Mouse (Mus musculus) hindbrain, embryonic 11.5 days (tissue): Measurements from ENCODE around the gene Gnb2. TPM values are rescaled to one million over a fixed set of nuclear protein-coding genes. Genes with fewer than 3 reads are reported as not detected.

Source experiments
- ATAC-seq: fragments of 200-750 bp; cut with Nextera tagmentation; 2 replicates; pipeline ENCODE4 v1.8.0; 2017; ENCODE audit warnings: mild to moderate bottlenecking, moderate TSS enrichment, moderate library complexity; ENCODE audit not compliant: low FRiP score
- DNase-seq: peaks from one replicate; pipeline ENCODE4 v3.0.0-alpha.2; 2015; ENCODE audit warnings: low spot score
- H3K27ac ChIP-seq: fragments of 300-500 bp; sonication (generic); 2 replicates; pipeline ENCODE4 v1.5.1; 2014; ENCODE audit warnings: mild to moderate bottlenecking, low read depth, low read length
- H3K27me3 ChIP-seq: fragments of 300-500 bp; sonication (generic); 2 replicates; pipeline ENCODE4 v1.6.1; 2014; ENCODE audit warnings: mild to moderate bottlenecking, low read length, moderate library complexity, mixed read lengths; ENCODE audit not compliant: control insufficient read depth, insufficient read depth
- H3K36me3 ChIP-seq: fragments of 300-500 bp; sonication (generic); 2 replicates; pipeline ENCODE4 v1.6.1; 2014; ENCODE audit warnings: mild to moderate bottlenecking, low read length, moderate library complexity, mixed read lengths; ENCODE audit not compliant: control insufficient read depth, insufficient read depth
- H3K4me1 ChIP-seq: fragments of 300-500 bp; sonication (generic); replicated peaks from 2 replicates; pipeline ENCODE4 v1.6.1; 2014; ENCODE audit warnings: low read length, mixed read lengths; ENCODE audit not compliant: control insufficient read depth, insufficient read depth
- H3K4me2 ChIP-seq: fragments of 300-500 bp; sonication (generic); replicated peaks from 2 replicates; pipeline ENCODE4 v1.6.1; 2014; ENCODE audit warnings: mild to moderate bottlenecking, low read depth, low read length
- H3K4me3 ChIP-seq: fragments of 300-500 bp; sonication (generic); 2 replicates; pipeline ENCODE4 v1.5.1; 2014; ENCODE audit warnings: low read depth, low read length
- H3K9ac ChIP-seq: fragments of 300-500 bp; sonication (generic); 2 replicates; pipeline ENCODE4 v1.6.1; 2014; ENCODE audit warnings: low read depth, low read length
- H3K9me3 ChIP-seq: fragments of 300-500 bp; sonication (generic); 2 replicates; pipeline ENCODE4 v1.6.1; 2016; ENCODE audit warnings: low read length; ENCODE audit not compliant: control insufficient read depth
- WGBS: fragments of 180-500 bp; shearing (Covaris S2); extraction: QIAGEN DNeasy Blood & Tissue Kit; methylation state at CpG from one replicate; pipeline ENCODE4 v1.1.7; 2014; 5-methylcytosine and 5-hydroxymethylcytosine counted together
- polyA plus RNA-seq: library from polyadenylated mRNA; unstranded; fragments of >200 nt; fragmentation: Nextera tagmentation; extraction: Ambion mirVana; gene quantifications from 2 replicates; pipeline ENCODE4 v1.2.1, GENCODE M21; 2014

The Gnb2 gene
- polyA plus RNA-seq, 1 experiment from 2014 or later = 483 TPM

DNA sequence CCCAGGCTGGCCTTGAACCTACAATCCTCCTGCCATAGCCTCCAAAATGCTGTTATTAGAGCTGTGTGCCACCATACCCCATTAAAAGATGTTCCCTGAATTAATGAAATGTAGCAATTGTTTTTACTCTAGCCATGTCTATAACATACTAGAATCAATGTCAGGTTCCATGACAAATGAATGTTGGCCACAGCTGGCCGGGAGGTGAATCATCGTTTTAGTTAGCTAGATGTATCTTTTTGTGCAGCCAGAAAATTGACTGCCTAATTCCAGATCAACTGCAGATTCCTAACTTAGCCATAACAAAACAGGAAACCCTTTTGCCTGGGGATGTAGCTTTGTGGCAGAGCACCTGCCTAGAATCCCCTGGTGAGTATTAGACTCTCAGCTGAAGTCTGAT lies 16.5 kb upstream of the Gnb2 start:
- no peak overlapping the region for H3K4me3 ChIP-seq
- no peak overlapping the region for H3K27ac ChIP-seq
- ATAC-seq (no peak), DNase-seq (no peak)
- no peaks in the 10 kb centered on the region for H3K9me3 ChIP-seq
- no peak overlapping the region for H3K9ac ChIP-seq
- H3K36me3 ChIP-seq = no peaks in the 10 kb centered on the region
- no peaks in the 10 kb centered on the region for H3K4me1 ChIP-seq
- 92% methylated on average over 2 of the region's 2 CpGs for WGBS
- no peak overlapping the region for H3K4me2 ChIP-seq
- no peaks in the 10 kb centered on the region; the same call in 1 of the 2 replicates for H3K27me3 ChIP-seq

GRCm38 (mm10) chr5:137545596-137545995 lies 12.3 kb upstream of the Gnb2 start:
- 76% methylated on average over 4 of the region's 4 CpGs for WGBS
- Histone ChIP-seq H3K27me3 (no peaks in the 10 kb centered on the region), H3K4me3 (no peak overlapping the region), H3K36me3 (no peaks in the 10 kb centered on the region), H3K4me1 (no peaks in the 10 kb centered on the region), H3K4me2 (no peak overlapping the region), H3K9ac (no peak overlapping the region), H3K9me3 (no peaks in the 10 kb centered on the region), H3K27ac (no peak overlapping the region)
- no peak for ATAC-seq
- no peak for DNase-seq

- Histone ChIP-seq H3K9ac (no peak overlapping the region), H3K4me2 (no peak overlapping the region), H3K27ac (no peak overlapping the region; the same call in 1 of the 2 replicates), H3K9me3 (no peaks in the 10 kb centered on the region), H3K4me1 (no peaks in the 10 kb centered on the region), H3K4me3 (no peak overlapping the region), H3K36me3 (no peaks in the 10 kb centered on the region), H3K27me3 (no peaks in the 10 kb centered on the region)
- ATAC-seq (no peak), DNase-seq (no peak)
- WGBS = 75% methylated on average over 6 of the region's 6 CpGs
Observed at GRCm38 (mm10) chr5:137544926-137545325, 11.6 kb upstream of the Gnb2 start.

GRCm38 (mm10) chr5:137541768-137542540 lies 8.6 kb upstream of the Gnb2 start:
- WGBS = 78% methylated on average over 5 of the region's 5 CpGs
- H3K4me2 ChIP-seq = no peak overlapping the region
- H3K4me3 ChIP-seq = no peak overlapping the region
- no peaks in the 10 kb centered on the region for H3K9me3 ChIP-seq
- no peak for DNase-seq
- H3K27ac ChIP-seq = no peak overlapping the region
- ATAC-seq = no peak
- no peaks in the 10 kb centered on the region for H3K36me3 ChIP-seq
- H3K4me1 ChIP-seq = no peaks in the 10 kb centered on the region
- H3K27me3 ChIP-seq = no peaks in the 10 kb centered on the region
- H3K9ac ChIP-seq = no peak overlapping the region

DNA sequence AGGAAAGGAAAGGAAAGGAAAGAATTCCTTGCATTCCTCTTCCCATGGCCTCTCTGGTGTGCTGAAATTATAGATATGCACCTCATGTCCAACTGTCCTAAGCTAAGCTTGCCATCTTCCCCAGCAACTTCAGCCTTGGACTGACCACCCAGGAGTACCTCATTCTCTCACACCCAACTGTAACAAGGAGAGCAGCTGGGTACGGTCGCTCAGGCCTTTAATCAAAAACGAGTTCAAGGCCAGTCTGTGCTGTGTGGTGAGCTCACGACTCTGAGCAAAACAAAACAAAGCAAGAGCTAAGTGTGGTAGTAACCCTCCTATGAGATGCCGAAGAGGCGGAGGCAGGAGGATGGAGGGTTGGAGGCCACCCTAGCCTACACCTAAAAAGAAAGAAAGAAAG lies 7.7 kb upstream of the Gnb2 start:
- no peak for DNase-seq
- Histone ChIP-seq H3K4me1 (no peaks in the 10 kb centered on the region), H3K27me3 (no peaks in the 10 kb centered on the region), H3K9ac (no peak overlapping the region), H3K27ac (no peak overlapping the region), H3K36me3 (no peaks in the 10 kb centered on the region), H3K4me2 (no peak overlapping the region), H3K4me3 (no peak overlapping the region), H3K9me3 (no peaks in the 10 kb centered on the region)
- ATAC-seq = no peak
- WGBS = 79% methylated on average over 6 of the region's 6 CpGs

DNA sequence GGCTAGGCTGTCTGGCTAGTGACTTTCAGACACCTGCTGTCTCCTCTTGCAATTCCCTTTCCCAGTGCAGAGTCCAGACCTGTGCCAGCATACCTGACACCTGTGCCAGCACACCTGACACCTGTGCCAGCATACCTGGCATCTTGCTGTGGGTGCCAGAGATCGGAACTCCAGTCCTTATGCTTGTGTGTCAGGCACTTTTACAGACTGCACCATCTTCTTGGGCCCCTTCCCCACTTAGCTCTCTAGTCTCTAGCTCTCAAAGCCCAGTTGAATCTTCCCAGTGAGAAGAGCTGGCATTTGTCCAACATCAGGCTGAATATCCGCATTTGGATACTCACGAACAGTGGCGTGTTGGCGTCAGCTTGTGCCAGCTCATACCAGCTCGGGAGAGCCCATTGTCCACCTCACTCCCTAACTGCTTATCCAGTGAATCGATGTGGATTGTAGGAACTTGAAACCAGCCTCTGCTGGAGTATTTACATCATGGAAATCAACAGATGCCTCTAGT lies 6.0 kb upstream of the Gnb2 start:
- H3K4me1 ChIP-seq = no peaks in the 10 kb centered on the region
- H3K27me3 ChIP-seq = no peaks in the 10 kb centered on the region
- no peak overlapping the region for H3K4me2 ChIP-seq
- H3K4me3 ChIP-seq = no peak overlapping the region
- no peak for ATAC-seq
- no peak for DNase-seq
- H3K9me3 ChIP-seq = no peaks in the 10 kb centered on the region
- no peak overlapping the region for H3K27ac ChIP-seq
- H3K9ac ChIP-seq = no peak overlapping the region
- H3K36me3 ChIP-seq = no peaks in the 10 kb centered on the region
- 75% methylated on average over 7 of the region's 7 CpGs for WGBS

DNA sequence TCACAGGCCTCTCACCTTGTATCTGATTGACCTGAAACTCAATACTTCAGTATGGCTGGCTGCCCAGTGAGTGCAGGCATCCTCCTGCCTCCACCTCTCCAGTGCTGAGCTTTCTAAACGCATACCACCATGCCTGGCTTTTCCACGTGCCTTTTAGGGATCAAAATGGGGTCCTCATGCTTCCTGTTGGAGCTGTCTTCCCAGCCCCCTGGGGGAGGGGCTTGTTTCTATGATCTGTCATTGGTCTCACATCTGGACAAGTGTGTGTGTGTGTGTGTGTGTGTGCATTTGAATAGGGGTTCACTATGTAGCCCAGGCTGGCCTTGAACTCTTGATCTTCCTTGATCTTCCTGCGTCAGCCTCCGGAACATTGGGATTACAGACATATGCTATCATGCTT lies 4.2 kb upstream of the Gnb2 start:
- no peaks in the 10 kb centered on the region for H3K27me3 ChIP-seq
- no peak overlapping the region for H3K9ac ChIP-seq
- no peak overlapping the region for H3K4me3 ChIP-seq
- no peaks in the 10 kb centered on the region for H3K36me3 ChIP-seq
- ATAC-seq (no peak), DNase-seq (no peak)
- WGBS = 55% methylated on average over 4 of the region's 4 CpGs
- no peaks in the 10 kb centered on the region for H3K9me3 ChIP-seq
- H3K27ac ChIP-seq = no peak overlapping the region
- H3K4me1 ChIP-seq = no peaks in the 10 kb centered on the region
- H3K4me2 ChIP-seq = no peak overlapping the region

GRCm38 (mm10) chr5:137535318-137535717 lies 2.0 kb upstream of the Gnb2 start:
- Histone ChIP-seq H3K9me3 (no peaks in the 10 kb centered on the region), H3K27me3 (no peaks in the 10 kb centered on the region), H3K4me3 (no peak overlapping the region), H3K4me1 (peaks cover 3% of the 10 kb centered on the region; the same call in 1 of the 2 replicates), H3K27ac (no peak overlapping the region), H3K4me2 (no peak overlapping the region), H3K36me3 (no peaks in the 10 kb centered on the region), H3K9ac (no peak overlapping the region)
- ATAC-seq (no peak), DNase-seq (no peak)
- WGBS = 85% methylated on average over 9 of the region's 9 CpGs

- Histone ChIP-seq H3K4me1 (peaks cover 3% of the 10 kb centered on the region; the same call in 1 of the 2 replicates), H3K4me2 (no peak overlapping the region), H3K9ac (no peak overlapping the region), H3K36me3 (peaks cover 2% of the 10 kb centered on the region; the same call in 1 of the 2 replicates), H3K4me3 (no peak overlapping the region), H3K27ac (no peak overlapping the region), H3K27me3 (no peaks in the 10 kb centered on the region), H3K9me3 (no peaks in the 10 kb centered on the region)
- no peak for ATAC-seq
- 92% methylated on average over 3 of the region's 3 CpGs for WGBS
- DNase-seq = no peak
Observed at GRCm38 (mm10) chr5:137534762-137535161, 1.5 kb upstream of the Gnb2 start.
